Mouse (Mus musculus) embryonic facial prominence, embryonic 12.5 days (tissue): ENCODE measurements around the gene Sun3. TPM values are rescaled to one million over a fixed set of nuclear protein-coding genes. Genes with fewer than 3 reads are reported as not detected.
A peak's percentile ranks its signal among the peaks of the same experiment; 100 is the strongest.

ENCODE experiments used
- ATAC-seq: fragments of 200-750 bp; cut with Nextera tagmentation; 2 replicates; pipeline ENCODE4 v1.8.0; 2017; ENCODE audit not compliant: insufficient number of reproducible peaks, insufficient read depth, low FRiP score, low TSS enrichment
- H3K27ac ChIP-seq: fragments of 300-500 bp; sonication (generic); 2 replicates; pipeline ENCODE4 v1.5.1; 2016; ENCODE audit warnings: mild to moderate bottlenecking
- H3K27me3 ChIP-seq: fragments of 300-500 bp; sonication (generic); 2 replicates; pipeline ENCODE4 v1.6.1; 2016; ENCODE audit warnings: mild to moderate bottlenecking, moderate library complexity
- H3K36me3 ChIP-seq: fragments of 300-500 bp; sonication (generic); 2 replicates; pipeline ENCODE4 v1.6.1; 2016; ENCODE audit warnings: mild to moderate bottlenecking
- H3K4me1 ChIP-seq: fragments of 300-500 bp; sonication (generic); 2 replicates; pipeline ENCODE4 v1.6.1; 2016
- H3K4me2 ChIP-seq: fragments of 300-500 bp; sonication (generic); replicated peaks from 2 replicates; pipeline ENCODE4 v1.6.1; 2016; ENCODE audit warnings: mild to moderate bottlenecking, moderate library complexity
- H3K4me3 ChIP-seq: fragments of 300-500 bp; sonication (generic); 2 replicates; pipeline ENCODE4 v1.5.1; 2016; ENCODE audit warnings: mild to moderate bottlenecking
- H3K9ac ChIP-seq: fragments of 300-500 bp; sonication (generic); 2 replicates; pipeline ENCODE4 v1.6.1; 2016; ENCODE audit warnings: mild to moderate bottlenecking, moderate library complexity
- H3K9me3 ChIP-seq: fragments of 300-500 bp; sonication (generic); 2 replicates; pipeline ENCODE4 v1.6.1; 2016; ENCODE audit warnings: mild to moderate bottlenecking, moderate library complexity
- WGBS: fragments of 180-500 bp; shearing (Covaris S2); methylation state at CpG from one replicate; pipeline ENCODE4 v1.1.7; 2016; 5-methylcytosine and 5-hydroxymethylcytosine counted together
- polyA plus RNA-seq: library from polyadenylated mRNA; unstranded; fragments of >200 nt; fragmentation: Nextera tagmentation; extraction: Ambion mirVana; gene quantifications from 2 replicates; pipeline ENCODE4 v1.2.1, GENCODE M21; 2016

Gene Sun3
- polyA plus RNA-seq, 1 experiment from 2014 or later: 0.14 TPM

- 81% methylated on average over 3 of the region's 3 CpGs for WGBS
- ATAC-seq: no peak
- no peak overlapping the region for H3K4me3 ChIP-seq
These were observed 23.6 kb downstream of the Sun3 start for GRCm38 (mm10) chr11:9025211-9025610.

GRCm38 (mm10) chr11:9024782-9025181, 24.0 kb downstream of the Sun3 start:
- no peak overlapping the region for H3K4me2 ChIP-seq
- H3K27ac ChIP-seq: no peak overlapping the region
- no peaks in the 10 kb centered on the region for H3K4me1 ChIP-seq
- 81% methylated on average over 7 of the region's 7 CpGs for WGBS
- no peak overlapping the region for H3K9ac ChIP-seq
- no peak for ATAC-seq
- no peak overlapping the region for H3K4me3 ChIP-seq
- H3K36me3 ChIP-seq: no peaks in the 10 kb centered on the region
- H3K9me3 ChIP-seq: no peaks in the 10 kb centered on the region
- H3K27me3 ChIP-seq: no peaks in the 10 kb centered on the region

More at GRCm38 (mm10) chr11:9025211-9025610, 23.6 kb downstream of the Sun3 start:
- no peaks in the 10 kb centered on the region for H3K9me3 ChIP-seq
- H3K27ac ChIP-seq: no peak overlapping the region
- H3K4me2 ChIP-seq: no peak overlapping the region
- no peak overlapping the region for H3K9ac ChIP-seq
- no peaks in the 10 kb centered on the region for H3K27me3 ChIP-seq
- no peaks in the 10 kb centered on the region for H3K36me3 ChIP-seq
- no peaks in the 10 kb centered on the region for H3K4me1 ChIP-seq

- H3K27me3 ChIP-seq: no peaks in the 10 kb centered on the region
- no peaks in the 10 kb centered on the region for H3K9me3 ChIP-seq
- H3K4me3 ChIP-seq: no peak overlapping the region
- H3K9ac ChIP-seq: no peak overlapping the region
- no peak overlapping the region for H3K4me2 ChIP-seq
- WGBS: 90% methylated on average over 5 of the region's 5 CpGs
- no peaks in the 10 kb centered on the region for H3K4me1 ChIP-seq
- no peak overlapping the region for H3K27ac ChIP-seq
- no peak for ATAC-seq
- no peaks in the 10 kb centered on the region for H3K36me3 ChIP-seq
These were observed 28.6 kb downstream of the Sun3 start for GRCm38 (mm10) chr11:9020207-9020606.

GRCm38 (mm10) chr11:9018491-9019267, 30.1 kb downstream of the Sun3 start:
- no peak overlapping the region for H3K9ac ChIP-seq
- WGBS: 66% methylated on average over 6 of the region's 6 CpGs
- H3K36me3 ChIP-seq: no peaks in the 10 kb centered on the region
- no peaks in the 10 kb centered on the region for H3K27me3 ChIP-seq
- H3K4me1 ChIP-seq: no peaks in the 10 kb centered on the region
- no peak for ATAC-seq
- no peak overlapping the region for H3K4me2 ChIP-seq
- H3K4me3 ChIP-seq: no peak overlapping the region
- no peaks in the 10 kb centered on the region for H3K9me3 ChIP-seq
- H3K27ac ChIP-seq: no peak overlapping the region

- 93% methylated on average over 3 of the region's 3 CpGs for WGBS
- peaks cover 5% of the 10 kb centered on the region for H3K4me1 ChIP-seq
- ATAC-seq: no peak
These were observed 34.1 kb downstream of the Sun3 start for GRCm38 (mm10) chr11:9014740-9015139.

GRCm38 (mm10) chr11:9011348-9011747, 37.4 kb downstream of the Sun3 start:
- H3K36me3 ChIP-seq: peaks cover 7% of the 10 kb centered on the region; the same call in 1 of the 2 replicates
- peaks cover 10% of the 10 kb centered on the region for H3K4me1 ChIP-seq
- no peaks in the 10 kb centered on the region for H3K9me3 ChIP-seq
- peak overlapping the region; percentile 84 for H3K4me2 ChIP-seq
- H3K9ac ChIP-seq: peak overlapping the region; percentile 82
- no peaks in the 10 kb centered on the region for H3K27me3 ChIP-seq
- H3K4me3 ChIP-seq: peak overlapping the region; percentile 75
- peak overlapping the region; percentile 97 for H3K27ac ChIP-seq
- WGBS: 2% methylated on average over 3 of the region's 3 CpGs
- no peak for ATAC-seq

More at GRCm38 (mm10) chr11:9014740-9015139, 34.1 kb downstream of the Sun3 start:
- H3K27me3 ChIP-seq: no peaks in the 10 kb centered on the region
- no peak overlapping the region for H3K9ac ChIP-seq
- no peak overlapping the region for H3K27ac ChIP-seq
- no peaks in the 10 kb centered on the region for H3K9me3 ChIP-seq
- H3K4me2 ChIP-seq: no peak overlapping the region
- no peak overlapping the region for H3K4me3 ChIP-seq
- H3K36me3 ChIP-seq: no peaks in the 10 kb centered on the region

GRCm38 (mm10) chr11:9010853-9011339, 37.9 kb downstream of the Sun3 start, which contains the start of gene Hus1:
Hus1 (minus strand) TSS chr11:9011191.
- Histone ChIP-seq H3K4me1 (peaks cover 10% of the 10 kb centered on the region), H3K9ac (peak within 1 kb of the TSS; percentile 82)

GRCm38 (mm10) chr11:9010416-9010815, 38.4 kb downstream of the Sun3 start:
- WGBS: under 1% methylated on average over 7 of the region's 7 CpGs
- ATAC-seq: peak; percentile 87; the same call in 1 of the 2 replicates
- Histone ChIP-seq H3K27me3 (no peaks in the 10 kb centered on the region), H3K9ac (peak overlapping the region; percentile 82), H3K36me3 (peaks cover 13% of the 10 kb centered on the region), H3K9me3 (no peaks in the 10 kb centered on the region), H3K4me1 (peaks cover 10% of the 10 kb centered on the region), H3K4me3 (peak overlapping the region; percentile 75), H3K27ac (peak overlapping the region; percentile 97), H3K4me2 (peak overlapping the region; percentile 84)

More at GRCm38 (mm10) chr11:9010853-9011339, 37.9 kb downstream of the Sun3 start, which contains the start of gene Hus1:
- H3K4me2 ChIP-seq: peak within 1 kb of the TSS; percentile 84
- peaks cover 10% of the 10 kb centered on the region; the same call in 1 of the 2 replicates for H3K36me3 ChIP-seq
- peak within 1 kb of the TSS; percentile 75 for H3K4me3 ChIP-seq
- no peaks in the 10 kb centered on the region for H3K9me3 ChIP-seq
- H3K27me3 ChIP-seq: no peaks in the 10 kb centered on the region
- H3K27ac ChIP-seq: peak within 1 kb of the TSS; percentile 97
- ATAC-seq: peak; percentile 93
- under 1% methylated on average over 42 of the region's 43 CpGs for WGBS

- Histone ChIP-seq H3K9me3 (no peaks in the 10 kb centered on the region), H3K27me3 (no peaks in the 10 kb centered on the region), H3K4me2 (no peak overlapping the region), H3K9ac (no peak overlapping the region), H3K27ac (no peak overlapping the region), H3K4me3 (no peak overlapping the region), H3K36me3 (peaks cover 29% of the 10 kb centered on the region), H3K4me1 (peaks cover 10% of the 10 kb centered on the region)
- WGBS: 96% methylated on average over 5 of the region's 5 CpGs
- ATAC-seq: no peak
These were observed 40.0 kb downstream of the Sun3 start for GRCm38 (mm10) chr11:9008761-9009160.

GRCm38 (mm10) chr11:8988084-8988483, 60.7 kb downstream of the Sun3 start:
- H3K27ac ChIP-seq: no peak overlapping the region
- no peaks in the 10 kb centered on the region for H3K9me3 ChIP-seq
- no peaks in the 10 kb centered on the region for H3K4me1 ChIP-seq
- no peak overlapping the region for H3K4me2 ChIP-seq
- H3K27me3 ChIP-seq: no peaks in the 10 kb centered on the region
- H3K9ac ChIP-seq: no peak overlapping the region
- peaks cover 23% of the 10 kb centered on the region for H3K36me3 ChIP-seq
- no peak overlapping the region for H3K4me3 ChIP-seq
- ATAC-seq: no peak
- 66% methylated on average over 4 of the region's 4 CpGs for WGBS

- no peak overlapping the region for H3K9ac ChIP-seq
- H3K36me3 ChIP-seq: peaks cover 5% of the 10 kb centered on the region; the same call in 1 of the 2 replicates
- no peak overlapping the region for H3K4me3 ChIP-seq
- no peaks in the 10 kb centered on the region for H3K27me3 ChIP-seq
- ATAC-seq: no peak
- no peak overlapping the region for H3K4me2 ChIP-seq
- no peaks in the 10 kb centered on the region for H3K4me1 ChIP-seq
- no peak overlapping the region for H3K27ac ChIP-seq
- H3K9me3 ChIP-seq: no peaks in the 10 kb centered on the region
These were observed 62.7 kb downstream of the Sun3 start for GRCm38 (mm10) chr11:8986058-8986457.

- Histone ChIP-seq H3K9ac (no peak overlapping the region), H3K36me3 (no peaks in the 10 kb centered on the region), H3K27me3 (no peaks in the 10 kb centered on the region), H3K9me3 (no peaks in the 10 kb centered on the region), H3K4me3 (no peak overlapping the region), H3K4me1 (no peaks in the 10 kb centered on the region), H3K4me2 (no peak overlapping the region), H3K27ac (no peak overlapping the region)
- no peak for ATAC-seq
- WGBS: 39% methylated on average over 6 of the region's 6 CpGs
These were observed 65.4 kb downstream of the Sun3 start for GRCm38 (mm10) chr11:8983237-8983861.
